Mouse (Mus musculus) adrenal gland, postnatal 25 days (tissue): ENCODE measurements at regions not wholly inside any gene's neighbourhood (a gene's known extent, or its start where the extent isn't known, plus 50 kb on each side); places are given as distances from the start of the nearest gene placed in this dataset.
"Not testable (repeated sequence)": the region's sequence is repeated elsewhere in the genome, so short reads cannot be mapped to it uniquely, and the experiment has no call there.

Experiments used
- DNase-seq: peaks from one replicate; pipeline ENCODE4 v3.0.0; 2021; ENCODE audit warnings: mixed read lengths

- no peak for DNase-seq
Measured at GRCm38 (mm10) chr5:74827944-74828343, 125.2 kb upstream of the Lnx1 start.

- DNase-seq = no peak
Measured at GRCm38 (mm10) chr5:74825517-74826254, 123.0 kb upstream of the Lnx1 start.

GRCm38 (mm10) chr5:74823719-74824118 is 121.0 kb upstream of the Lnx1 start:
- no peak for DNase-seq

GRCm38 (mm10) chr5:74821969-74822368 is 119.3 kb upstream of the Lnx1 start:
- DNase-seq = no peak

- DNase-seq = peak; percentile 23
Measured at GRCm38 (mm10) chr5:74816523-74816922, 113.8 kb upstream of the Lnx1 start.

- no peak for DNase-seq
Measured at GRCm38 (mm10) chr5:74813396-74813795, 110.7 kb upstream of the Lnx1 start.

GRCm38 (mm10) chr5:74811046-74811445 is 108.3 kb upstream of the Lnx1 start:
- no peak for DNase-seq

- no peak for DNase-seq
Measured at GRCm38 (mm10) chr5:74807581-74808221, 105.0 kb upstream of the Lnx1 start.

GRCm38 (mm10) chr5:74801946-74802345 is 99.2 kb upstream of the Lnx1 start:
- no peak for DNase-seq

- DNase-seq = no peak
Measured at GRCm38 (mm10) chr5:74800351-74800750, 97.6 kb upstream of the Lnx1 start.

- DNase-seq = peak; percentile 28
Measured at GRCm38 (mm10) chr5:74796421-74797067, 93.8 kb upstream of the Lnx1 start.

GRCm38 (mm10) chr5:74794726-74795125 is 92.0 kb upstream of the Lnx1 start:
- peak; percentile 16 for DNase-seq

- peak; percentile 10 for DNase-seq
Measured at GRCm38 (mm10) chr5:74793431-74793830, 90.7 kb upstream of the Lnx1 start.

- DNase-seq = no peak
Measured at GRCm38 (mm10) chr5:74792936-74793335, 90.2 kb upstream of the Lnx1 start.

- DNase-seq = peak; percentile 83
Measured at GRCm38 (mm10) chr5:74792301-74792700, 89.6 kb upstream of the Lnx1 start.

GRCm38 (mm10) chr5:74790501-74790900 is 87.8 kb upstream of the Lnx1 start:
- not testable (repeated sequence) for DNase-seq

GRCm38 (mm10) chr5:74783906-74784305 is 81.2 kb upstream of the Lnx1 start:
- DNase-seq = no peak

- DNase-seq = no peak
Measured at GRCm38 (mm10) chr5:74778076-74778465, 75.4 kb upstream of the Lnx1 start.

- peak; percentile 26 for DNase-seq
Measured at GRCm38 (mm10) chr5:74777381-74778075, 74.8 kb upstream of the Lnx1 start.

- DNase-seq = no peak
Measured at GRCm38 (mm10) chr5:74776081-74776480, 73.4 kb upstream of the Lnx1 start.

- DNase-seq = no peak
Measured at GRCm38 (mm10) chr5:74775596-74775995, 72.9 kb upstream of the Lnx1 start.

GRCm38 (mm10) chr5:74773558-74774429 is 71.1 kb upstream of the Lnx1 start:
- DNase-seq = no peak
